Mouse (Mus musculus) erythroblast, embryonic 14.5 days (primary cell): ENCODE data around the gene Mrgprg. TPM values are rescaled to one million over a fixed set of nuclear protein-coding genes. Genes with fewer than 3 reads are reported as not detected.
A peak's percentile ranks its signal among the peaks of the same experiment; 100 is the strongest.

Experiments used
- H3K27me3 ChIP-seq: 2 replicates; pipeline ENCODE4 v1.6.1; 2012; ENCODE audit warnings: inconsistent platforms; ENCODE audit not compliant: control insufficient read depth
- H3K36me3 ChIP-seq: 2 replicates; pipeline ENCODE4 v1.6.1; 2012; ENCODE audit warnings: mild to moderate bottlenecking, inconsistent platforms; ENCODE audit not compliant: control insufficient read depth
- H3K4me1 ChIP-seq: 2 replicates; pipeline ENCODE4 v1.6.1; 2012; ENCODE audit warnings: inconsistent platforms; ENCODE audit not compliant: control insufficient read depth
- H3K4me3 ChIP-seq: replicated peaks from 2 replicates; pipeline ENCODE3; 2012; ENCODE audit warnings: moderate library complexity, mild to moderate bottlenecking, inconsistent platforms
- H3K9me3 ChIP-seq: 2 replicates; pipeline ENCODE4 v1.6.1; 2012; ENCODE audit warnings: low read length, inconsistent platforms, mixed read lengths; ENCODE audit not compliant: control insufficient read depth
- GATA1 ChIP-seq: IDR thresholded peaks from 2 replicates; pipeline ENCODE4 v1.6.1; 2012; ENCODE audit warnings: low read length, inconsistent platforms, mixed read lengths
- TAL1 ChIP-seq: IDR thresholded peaks from 3 replicates; pipeline ENCODE4 v1.6.1; 2012; ENCODE audit warnings: low read length, inconsistent platforms, mixed read lengths
- polyA plus RNA-seq: library from polyadenylated mRNA; stranded (reverse); fragments of >175 nt; gene quantifications from 2 replicates; pipeline ENCODE4 v1.2.3, GENCODE M21; 2012

Mrgprg gene
- polyA plus RNA-seq = not detected in 2 replicates

GRCm38 (mm10) chr7:143766893-143767292, at the start of gene Mrgprg:
TSS of gene Mrgprg (minus strand) at chr7:143766993.
- TF ChIP-seq GATA1 (no peak), TAL1 (no peak)
- no peaks in the 10 kb centered on the region for H3K9me3 ChIP-seq
- no peaks in the 10 kb centered on the region for H3K4me1 ChIP-seq
- peaks cover 16% of the 10 kb centered on the region for H3K27me3 ChIP-seq
- no peak within 1 kb of the TSS for H3K4me3 ChIP-seq
- H3K36me3 ChIP-seq = no peaks in the 10 kb centered on the region

GRCm38 (mm10) chr7:143808909-143809308, 42.1 kb upstream of the Mrgprg start:
- H3K27me3 ChIP-seq = no peaks in the 10 kb centered on the region
- H3K36me3 ChIP-seq = peaks cover 89% of the 10 kb centered on the region
- TF ChIP-seq TAL1 = no peak
- peaks cover 3% of the 10 kb centered on the region for H3K9me3 ChIP-seq
- no peak overlapping the region for H3K4me3 ChIP-seq
- no peaks in the 10 kb centered on the region for H3K4me1 ChIP-seq

GRCm38 (mm10) chr7:143805199-143805624, 38.4 kb upstream of the Mrgprg start:
- Histone ChIP-seq H3K27me3 (no peaks in the 10 kb centered on the region), H3K9me3 (no peaks in the 10 kb centered on the region), H3K4me1 (no peaks in the 10 kb centered on the region), H3K36me3 (peaks cover 88% of the 10 kb centered on the region), H3K4me3 (no peak overlapping the region)
- no peak for TF ChIP-seq GATA1
- no peak for TF ChIP-seq TAL1

- TF ChIP-seq GATA1 (no peak), TAL1 (no peak)
- Histone ChIP-seq H3K4me1 (no peaks in the 10 kb centered on the region), H3K27me3 (no peaks in the 10 kb centered on the region), H3K4me3 (no peak overlapping the region), H3K36me3 (peaks cover 89% of the 10 kb centered on the region), H3K9me3 (no peaks in the 10 kb centered on the region)
Observed at GRCm38 (mm10) chr7:143801195-143802065, 34.6 kb upstream of the Mrgprg start.

GRCm38 (mm10) chr7:143800770-143801169, 34.0 kb upstream of the Mrgprg start:
- Histone ChIP-seq H3K4me3 (no peak overlapping the region), H3K36me3 (peaks cover 85% of the 10 kb centered on the region), H3K9me3 (no peaks in the 10 kb centered on the region), H3K27me3 (no peaks in the 10 kb centered on the region), H3K4me1 (no peaks in the 10 kb centered on the region)
- TF ChIP-seq GATA1 = no peak
- TF ChIP-seq TAL1 = no peak

GRCm38 (mm10) chr7:143798783-143799182, 32.0 kb upstream of the Mrgprg start:
- Histone ChIP-seq H3K4me1 (no peaks in the 10 kb centered on the region), H3K27me3 (no peaks in the 10 kb centered on the region), H3K9me3 (no peaks in the 10 kb centered on the region), H3K36me3 (peaks cover 77% of the 10 kb centered on the region), H3K4me3 (no peak overlapping the region)
- TF ChIP-seq TAL1 (no peak), GATA1 (no peak)

- H3K4me1 ChIP-seq = no peaks in the 10 kb centered on the region
- no peaks in the 10 kb centered on the region for H3K27me3 ChIP-seq
- peaks cover 4% of the 10 kb centered on the region for H3K9me3 ChIP-seq
- TF ChIP-seq GATA1 (no peak), TAL1 (no peak)
- peaks cover 22% of the 10 kb centered on the region for H3K36me3 ChIP-seq
- no peak overlapping the region for H3K4me3 ChIP-seq
Observed at GRCm38 (mm10) chr7:143793121-143793520, 26.3 kb upstream of the Mrgprg start.

GRCm38 (mm10) chr7:143792336-143792985, 25.7 kb upstream of the Mrgprg start:
- Histone ChIP-seq H3K4me1 (no peaks in the 10 kb centered on the region), H3K36me3 (peaks cover 16% of the 10 kb centered on the region), H3K27me3 (no peaks in the 10 kb centered on the region), H3K4me3 (no peak overlapping the region), H3K9me3 (peaks cover 4% of the 10 kb centered on the region)
- TF ChIP-seq GATA1 = no peak
- no peak for TF ChIP-seq TAL1

- peak within 1 kb of the TSS; percentile 24 for H3K4me3 ChIP-seq
- no peaks in the 10 kb centered on the region; the same call in 1 of the 2 replicates for H3K36me3 ChIP-seq
- peaks cover 3% of the 10 kb centered on the region for H3K4me1 ChIP-seq
- H3K27me3 ChIP-seq = peaks cover 13% of the 10 kb centered on the region
- no peak for TF ChIP-seq GATA1
- TF ChIP-seq TAL1 = no peak
- no peaks in the 10 kb centered on the region for H3K9me3 ChIP-seq
Observed at GRCm38 (mm10) chr7:143783996-143784829, 17.4 kb upstream of the Mrgprg start, which contains the start of gene Mrgpre. TSS of gene Mrgpre (minus strand) at chr7:143784500.
